In genomic region chr17:83860224-83860623, GRCm38 (mm10) we compare ENCODE assay signal across 17 mouse cellular contexts. TPM values are rescaled to one million over a fixed set of nuclear protein-coding genes. Genes with fewer than 3 reads are reported as not detected.
"Had no signal": no experiment of that assay in that cellular context is flagged by ENCODE, and none has a peak within 500 bp of the region (broad histone marks: within the 10 kb centered on the region; RNA-seq: fewer than 3 reads in every experiment).

No protein-coding gene starts in this region.

- H3K4me2 ChIP-seq: lung, embryonic 14.5 days; midbrain, embryonic 13.5 days; midbrain, embryonic 15.5 days; neural tube, embryonic 13.5 days; neural tube, embryonic 15.5 days; stomach, embryonic 15.5 days had no signal

- H3K27me3 ChIP-seq: neural tube, embryonic 13.5 days; neural tube, embryonic 15.5 days; stomach, embryonic 15.5 days had no signal

- H3K9me3 ChIP-seq: midbrain, embryonic 10.5 days; midbrain, embryonic 13.5 days; midbrain, embryonic 15.5 days; neural tube, embryonic 13.5 days; neural tube, embryonic 15.5 days; stomach, embryonic 15.5 days had no signal

- H3K4me3 ChIP-seq: midbrain, embryonic 10.5 days; midbrain, embryonic 13.5 days; midbrain, embryonic 15.5 days; neural tube, embryonic 13.5 days; neural tube, embryonic 15.5 days; stomach, embryonic 15.5 days had no signal

- H3K27ac ChIP-seq: midbrain, embryonic 10.5 days; midbrain, embryonic 13.5 days; midbrain, embryonic 15.5 days; neural tube, embryonic 13.5 days; neural tube, embryonic 15.5 days; stomach, embryonic 15.5 days; stomach, postnatal 0 days had no signal

- DNase-seq: lung, adult 18-20 months; lung, embryonic 14.5 days; lung, postnatal 10 days; lung, postnatal 4 days; right cerebral cortex, postnatal 14 days; thymus, adult 2 months; thymus, postnatal 25 days; thymus, postnatal 4 days had no signal

- H3K9ac ChIP-seq: lung, embryonic 14.5 days; midbrain, embryonic 13.5 days; midbrain, embryonic 15.5 days; neural tube, embryonic 13.5 days; neural tube, embryonic 15.5 days; stomach, embryonic 15.5 days had no signal

- ATAC-seq: midbrain, embryonic 13.5 days; midbrain, embryonic 15.5 days had no signal

- H3K36me3 ChIP-seq: midbrain, embryonic 10.5 days; midbrain, embryonic 13.5 days; midbrain, embryonic 15.5 days; neural tube, embryonic 13.5 days; neural tube, embryonic 15.5 days; stomach, embryonic 15.5 days had no signal

RNA-seq across cellular contexts. Expression of gene Haao, which starts 12.5 kb away (rescaled TPM):
- polyA plus RNA-seq: midbrain, embryonic 15.5 days; myocyte; neural tube, embryonic 11.5 days; neural tube, embryonic 13.5 days had no signal
